Mouse (Mus musculus): ENCODE data around the gene Efna5.

DNA sequence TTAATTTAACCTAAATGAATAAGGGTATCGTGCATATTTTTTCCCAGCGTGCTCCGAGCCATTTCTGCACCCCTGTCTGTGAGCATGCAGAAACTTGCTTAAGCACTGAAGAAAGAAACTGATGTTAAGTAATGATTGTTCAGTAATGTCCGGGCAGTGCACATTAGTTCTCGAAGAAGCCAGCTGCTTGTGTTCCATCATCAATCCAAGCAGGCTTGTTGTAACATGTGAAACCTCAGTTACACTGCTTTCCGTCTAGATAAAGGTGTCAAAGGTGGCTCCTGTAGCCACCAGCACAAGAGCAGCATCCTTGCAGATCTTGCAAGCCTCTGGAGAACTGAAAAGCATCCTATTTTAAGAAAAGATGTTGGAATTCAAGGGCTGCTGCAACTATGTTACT lies 204.3 kb downstream of the Efna5 start:
- TF ChIP-seq CTCF (conservative IDR thresholded peaks at IDR 0.05; ENCODE audit: insufficient read depth, insufficient read length, low read depth, low read length), result no peak
- TF ChIP-seq POLR2A (IDR thresholded peaks at IDR 0.05; ENCODE audit: low read depth, low read length), result no peak
